Mouse (Mus musculus) MEL (cell line): ENCODE results near the gene Xrcc4.

Experiments
- CHD2 ChIP-seq: IDR thresholded peaks from 2 replicates; pipeline ENCODE4 v1.6.1; 2011; ENCODE audit warnings: low read length, improper control_type of control experiment
- CTCF ChIP-seq, 3 experiments: IDR thresholded peaks in 2 of 3; conservative IDR thresholded peaks in 1 of 3; 2 replicates each; pipeline ENCODE4 v1.5.1; 2011 to 2012; ENCODE audit warnings: low read length in 3 of 3, low read depth in 2 of 3, mild to moderate bottlenecking in 2 of 3, improper control_type of control experiment in 1 of 3, inconsistent platforms in 1 of 3, mixed read lengths in 1 of 3, moderate library complexity in 1 of 3; ENCODE audit not compliant: control insufficient read depth in 1 of 3, insufficient read depth in 1 of 3, poor library complexity in 1 of 3, severe bottlenecking in 1 of 3
- E2F4 ChIP-seq: IDR thresholded peaks from 2 replicates; pipeline ENCODE4 v1.6.1; 2011; ENCODE audit warnings: low read depth, low read length, improper control_type of control experiment, borderline replicate concordance
- EP300 ChIP-seq, 2 experiments: IDR thresholded peaks; 2 replicates each; pipeline ENCODE4 v1.6.1; 2011; ENCODE audit warnings: improper control_type of control experiment in 2 of 2, low read length in 2 of 2, low read depth in 1 of 2, mild to moderate bottlenecking in 1 of 2
- KAT2A ChIP-seq: conservative IDR thresholded peaks from 2 replicates; pipeline ENCODE4 v1.6.1; 2012; ENCODE audit warnings: low read depth, low read length, improper control_type of control experiment, inconsistent platforms
- NRF1 ChIP-seq: IDR thresholded peaks from 2 replicates; pipeline ENCODE4 v1.6.1; 2014; ENCODE audit warnings: low read depth, mild to moderate bottlenecking, inconsistent platforms, low read length, improper control_type of control experiment, moderate library complexity; ENCODE audit not compliant: poor library complexity, insufficient read depth, severe bottlenecking
- POLR2A ChIP-seq, 2 experiments: IDR thresholded peaks; 2 replicates each; pipeline ENCODE4 v1.6.1; 2011 to 2012; ENCODE audit warnings: low read length in 2 of 2, mild to moderate bottlenecking in 2 of 2, control low read depth in 1 of 2, improper control_type of control experiment in 1 of 2, low read depth in 1 of 2, moderate library complexity in 1 of 2; ENCODE audit not compliant: control insufficient read depth in 1 of 2, insufficient read depth in 1 of 2, poor library complexity in 1 of 2
- POLR2AphosphoS2 ChIP-seq: IDR thresholded peaks from 2 replicates; pipeline ENCODE4 v1.6.1; 2011; ENCODE audit warnings: low read length, improper control_type of control experiment
- POLR2AphosphoS5 ChIP-seq: IDR thresholded peaks from 2 replicates; pipeline ENCODE4 v1.6.1; 2012; ENCODE audit warnings: low read depth, borderline replicate concordance, mild to moderate bottlenecking, inconsistent platforms, low read length, moderate library complexity, mixed read lengths
- TAL1 ChIP-seq: IDR thresholded peaks from 2 replicates; pipeline ENCODE4 v1.6.1; 2012; ENCODE audit warnings: mild to moderate bottlenecking, inconsistent platforms, low read length, moderate library complexity, mixed read lengths
- USF1 ChIP-seq: IDR thresholded peaks from 2 replicates; pipeline ENCODE4 v1.6.1; 2014; ENCODE audit warnings: low read depth, mild to moderate bottlenecking, inconsistent platforms, low read length, improper control_type of control experiment, moderate library complexity
- ZC3H11A ChIP-seq: IDR thresholded peaks from 2 replicates; pipeline ENCODE4 v1.6.1; 2012; ENCODE audit warnings: low read depth, mild to moderate bottlenecking, inconsistent platforms, low read length, improper control_type of control experiment
- ZMIZ1 ChIP-seq: IDR thresholded peaks from 2 replicates; pipeline ENCODE4 v1.6.1; 2012; ENCODE audit warnings: low read depth, mild to moderate bottlenecking, inconsistent platforms, low read length, improper control_type of control experiment, moderate library complexity
- ZNF384 ChIP-seq: IDR thresholded peaks from 2 replicates; pipeline ENCODE4 v1.6.1; 2012; ENCODE audit warnings: low read depth, mild to moderate bottlenecking, inconsistent platforms, low read length, improper control_type of control experiment

- TF ChIP-seq KAT2A (no peak), ZC3H11A (no peak), ZMIZ1 (no peak), E2F4 (no peak), POLR2A (IDR thresholded peaks at IDR 0.05; ENCODE audit: control insufficient read depth in 1 of 2, insufficient read depth in 1 of 2, low read depth in 1 of 2, low read length in 2 of 2, poor library complexity in 1 of 2) (no peak), ZNF384 (no peak), POLR2AphosphoS2 (no peak), CTCF (IDR thresholded peaks at IDR 0.05 in 2 of 3, conservative IDR thresholded peaks at IDR 0.05 in 1 of 3; ENCODE audit: control insufficient read depth in 1 of 3, insufficient read depth in 1 of 3, low read depth in 2 of 3, low read length in 3 of 3, poor library complexity in 1 of 3, severe bottlenecking in 1 of 3) (no peak), TAL1 (no peak), EP300 (IDR thresholded peaks at IDR 0.05; ENCODE audit: low read depth in 1 of 2, low read length in 2 of 2) (no peak), NRF1 (no peak), USF1 (no peak), CHD2 (no peak), POLR2AphosphoS5 (no peak)
These were observed 22.3 kb upstream of the Xrcc4 start for GRCm38 (mm10) chr13:90111681-90112080.
